In the genomic region with DNA sequence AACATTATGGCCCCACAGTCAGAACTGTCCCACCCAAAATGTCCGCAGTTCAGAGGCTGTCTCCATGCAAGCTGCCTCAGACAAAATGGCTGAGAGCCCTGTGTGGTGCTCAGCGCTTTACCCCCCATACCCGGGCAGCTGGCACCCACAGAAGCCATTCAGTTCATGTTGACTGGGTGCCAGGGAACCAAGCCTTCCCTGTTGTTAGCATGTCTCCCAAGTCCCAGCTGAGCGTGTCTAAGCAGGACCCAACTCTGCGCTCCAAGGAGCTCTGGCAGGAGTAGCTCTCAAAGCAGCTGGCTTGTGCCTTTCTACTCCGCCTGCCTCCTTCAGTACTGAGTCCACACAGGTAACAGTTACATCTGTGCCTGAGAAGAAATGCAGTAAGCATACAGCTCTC, we compare ENCODE assay signal across 19 mouse cellular contexts. TPM values are rescaled to one million over a fixed set of nuclear protein-coding genes. Genes with fewer than 3 reads are reported as not detected.
A peak's percentile ranks its signal among the peaks of the same experiment; 100 is the strongest.
DNase-seq lines count a peak whose midpoint lies in the region; ATAC-seq and TF ChIP-seq lines count a peak whose summit lies in the region.
"Had no signal": no experiment of that assay in that cellular context is flagged by ENCODE, and none has a peak within 500 bp of the region (broad histone marks: within the 10 kb centered on the region; RNA-seq: fewer than 3 reads in every experiment).

No protein-coding gene starts in this region.

- no peaks in the 10 kb centered on the region for H3K9me3 ChIP-seq in forebrain, embryonic 14.5 days (replicated peaks; ENCODE audit: control insufficient read depth, low read length)
- H3K9me3 ChIP-seq in forebrain, embryonic 12.5 days: no peaks in the 10 kb centered on the region
- H3K9me3 ChIP-seq: heart, embryonic 10.5 days; intestine, embryonic 15.5 days; limb, embryonic 13.5 days; liver, embryonic 13.5 days; midbrain, embryonic 15.5 days had no signal

- no peak overlapping the region for H3K4me3 ChIP-seq in forebrain, embryonic 14.5 days (ENCODE audit: low read depth, low read length)
- H3K4me3 ChIP-seq in forebrain, embryonic 12.5 days (replicated peaks): no peak overlapping the region
- H3K4me3 ChIP-seq in olfactory bulb, adult 2 months (ENCODE audit: insufficient read depth, low read depth, low read length): no peak overlapping the region
- H3K4me3 ChIP-seq: heart, embryonic 10.5 days; intestine, embryonic 15.5 days; limb, embryonic 13.5 days; liver, embryonic 13.5 days; midbrain, embryonic 15.5 days had no signal

- ATAC-seq in forebrain, embryonic 14.5 days: peak; percentile 37; the same call in 1 of the 2 replicates
- no peak for ATAC-seq in forebrain, embryonic 12.5 days (ENCODE audit: low FRiP score)
- ATAC-seq: intestine, embryonic 15.5 days; midbrain, embryonic 15.5 days had no signal

- DNase-seq in forebrain, embryonic 14.5 days (ENCODE audit: low spot score): peak; percentile 54
- peak; percentile 65 for DNase-seq in layer of hippocampus, adult 11-12 months (ENCODE audit: low spot score)
- no peak for DNase-seq in layer of hippocampus, adult 8-10 months (ENCODE audit: low spot score in 2 of 2)
- peak; percentile 62 to 71 for DNase-seq in right cerebral cortex, postnatal 10 days (ENCODE audit: low spot score in 2 of 2)
- DNase-seq in right cerebral cortex, postnatal 36 days (ENCODE audit: low spot score in 2 of 2): no peak
- DNase-seq in adrenal gland, adult 18-20 months (ENCODE audit: low spot score in 2 of 2): no peak
- DNase-seq: B cell, adult 2 months; kidney, postnatal 36 days; liver, embryonic 13.5 days; lung, embryonic 14.5 days; lung, postnatal 36 days; right cerebral cortex, postnatal 4 days; thymus, postnatal 36 days had no signal

- H3K9ac ChIP-seq in forebrain, embryonic 14.5 days (ENCODE audit: low read length): no peak overlapping the region
- no peak overlapping the region for H3K9ac ChIP-seq in forebrain, embryonic 12.5 days
- H3K9ac ChIP-seq: intestine, embryonic 15.5 days; limb, embryonic 13.5 days; liver, embryonic 13.5 days; lung, embryonic 14.5 days; midbrain, embryonic 15.5 days had no signal

- H3K36me3 ChIP-seq in forebrain, embryonic 14.5 days (ENCODE audit: control insufficient read depth, insufficient read depth, low read length): peaks cover 30% of the 10 kb centered on the region
- H3K36me3 ChIP-seq in forebrain, embryonic 12.5 days (replicated peaks): peaks cover 33% of the 10 kb centered on the region

- no peaks in the 10 kb centered on the region for H3K4me1 ChIP-seq in forebrain, embryonic 14.5 days (ENCODE audit: control insufficient read depth, insufficient read depth, low read length)
- no peaks in the 10 kb centered on the region for H3K4me1 ChIP-seq in forebrain, embryonic 12.5 days
- H3K4me1 ChIP-seq in olfactory bulb, adult 2 months (ENCODE audit: control insufficient read depth, insufficient read depth, low read length): peaks cover 13% of the 10 kb centered on the region
- H3K4me1 ChIP-seq: heart, embryonic 10.5 days; intestine, embryonic 15.5 days; limb, embryonic 13.5 days; liver, embryonic 13.5 days; midbrain, embryonic 15.5 days had no signal

- WGBS in forebrain, embryonic 14.5 days: 78% methylated on average over 6 of the region's 6 CpGs
- WGBS in forebrain, embryonic 12.5 days: 94% methylated on average over 6 of the region's 6 CpGs
- 44% methylated on average over 6 of the region's 6 CpGs for WGBS in olfactory bulb, adult 2 months

- H3K4me2 ChIP-seq in forebrain, embryonic 14.5 days (ENCODE audit: low read length): no peak overlapping the region
- no peak overlapping the region for H3K4me2 ChIP-seq in forebrain, embryonic 12.5 days
- H3K4me2 ChIP-seq: intestine, embryonic 15.5 days; limb, embryonic 13.5 days; liver, embryonic 13.5 days; lung, embryonic 14.5 days; midbrain, embryonic 15.5 days had no signal

- no peaks in the 10 kb centered on the region for H3K27me3 ChIP-seq in forebrain, embryonic 14.5 days (replicated peaks; ENCODE audit: control insufficient read depth, insufficient read depth, low read length)
- no peaks in the 10 kb centered on the region for H3K27me3 ChIP-seq in forebrain, embryonic 12.5 days
- H3K27me3 ChIP-seq: intestine, embryonic 15.5 days; limb, embryonic 13.5 days; liver, embryonic 13.5 days; midbrain, embryonic 15.5 days had no signal

- H3K27ac ChIP-seq in forebrain, embryonic 14.5 days (ENCODE audit: low read depth, low read length): no peak overlapping the region
- no peak overlapping the region for H3K27ac ChIP-seq in forebrain, embryonic 12.5 days
- H3K27ac ChIP-seq in olfactory bulb, adult 2 months (ENCODE audit: insufficient read depth, low read depth, low read length): 0 out of 2 replicates have a peak overlapping the region, but pooled peaks have one; percentile 11
- H3K27ac ChIP-seq: heart, embryonic 10.5 days; intestine, embryonic 15.5 days; limb, embryonic 13.5 days; liver, embryonic 13.5 days; midbrain, embryonic 15.5 days had no signal

- no peak for TF ChIP-seq CTCF in olfactory bulb, adult 2 months (IDR thresholded peaks at IDR 0.05; ENCODE audit: insufficient read depth, low read depth, low read length)

- TF ChIP-seq POLR2A in olfactory bulb, adult 2 months (IDR thresholded peaks at IDR 0.05; ENCODE audit: insufficient read depth, low read depth, low read length): no peak

RNA-seq across cellular contexts. Expression of a gene that starts 34.9 kb away (rescaled TPM):
- 8.6 and 10.2 TPM in 2 replicates for polyA plus RNA-seq in forebrain, embryonic 14.5 days (2014; fragmentation: Nextera tagmentation; extraction: Ambion mirVana)
- 10.9 and 13.1 TPM in 2 replicates for polyA plus RNA-seq in forebrain, embryonic 12.5 days (2016; fragmentation: Nextera tagmentation; extraction: Ambion mirVana)
- total RNA-seq in layer of hippocampus, adult 8-10 months (2022): 10 to 100 TPM; 27.1 to 31.0 (median 29.0) TPM
- not detected in 2 replicates for polyA plus RNA-seq in olfactory bulb, adult 2 months (2012; ENCODE audit: insufficient read depth, insufficient read length, low replicate concordance, missing spikeins)
- 10 to 100 TPM; 19.2 to 21.3 TPM for total RNA-seq in adrenal gland, adult 18-20 months (2021)

Comparison
In these comparisons a context has a peak if more than half of its experiments do, and no peak if none do; other contexts are left out.
1. DNase-seq: peak in forebrain, embryonic 14.5 days (single experiment), layer of hippocampus, adult 11-12 months (single experiment) and right cerebral cortex, postnatal 10 days (2 of 2); none in layer of hippocampus, adult 8-10 months (0 of 2), right cerebral cortex, postnatal 36 days (0 of 2) and adrenal gland, adult 18-20 months (0 of 2).